Mouse (Mus musculus) brain, embryonic 14.5 days (tissue): ENCODE measurements around the gene Lmna.

Experiments
- CTCF ChIP-seq: fragments of 200-500 bp; IDR thresholded peaks from 2 replicates; pipeline ENCODE4 v1.5.1; 2012; ENCODE audit warnings: inconsistent platforms, mild to moderate bottlenecking, moderate library complexity, borderline replicate concordance; ENCODE audit not compliant: insufficient read depth, insufficient read length; ENCODE audit errors: extremely low read depth
- POLR2A ChIP-seq: fragments of 200-500 bp; IDR thresholded peaks from 2 replicates; pipeline ENCODE4 v1.6.1; 2012; ENCODE audit warnings: mild to moderate bottlenecking, inconsistent platforms, borderline replicate concordance; ENCODE audit not compliant: poor library complexity, insufficient read depth, insufficient read length, severe bottlenecking; ENCODE audit errors: extremely low read depth

GRCm38 (mm10) chr3:88543651-88544410, 34.1 kb upstream of the Lmna start:
- TF ChIP-seq POLR2A, result no peak
- no peak for TF ChIP-seq CTCF
